8 mouse cellular contexts compared by ENCODE assay signal in the genomic region with DNA sequence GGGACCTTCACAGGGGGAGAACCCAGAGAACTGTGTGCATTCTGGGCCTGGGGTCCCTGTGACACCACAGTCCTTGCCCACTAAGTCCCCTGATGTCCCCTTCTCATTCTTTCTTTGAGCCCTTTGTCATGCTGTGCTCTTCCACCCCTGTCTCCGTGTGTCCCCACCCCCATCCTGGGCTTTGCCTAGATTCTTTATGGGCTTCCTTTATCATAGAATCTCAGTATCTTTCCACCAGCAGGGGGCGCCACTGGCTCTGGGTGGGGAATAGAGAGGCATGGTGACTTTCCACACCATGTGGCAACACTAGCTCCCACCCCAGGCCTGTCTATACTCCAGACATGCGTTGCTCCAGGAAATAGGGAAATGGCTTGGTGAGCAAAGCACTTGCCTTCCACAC. TPM values are rescaled to one million over a fixed set of nuclear protein-coding genes. Genes with fewer than 3 reads are reported as not detected.
DNase-seq lines count a peak whose midpoint lies in the region; ATAC-seq and TF ChIP-seq lines count a peak whose summit lies in the region.

No protein-coding gene starts in this region.

- H3K36me3 ChIP-seq in MEL (ENCODE audit: control insufficient read depth in 1 of 2, insufficient read depth in 2 of 2, low read length in 2 of 2), result no peaks in the 10 kb centered on the region
- H3K36me3 ChIP-seq in forebrain, postnatal 0 days (ENCODE audit: insufficient read depth), result no peaks in the 10 kb centered on the region
- no peaks in the 10 kb centered on the region for H3K36me3 ChIP-seq in lung, embryonic 14.5 days (ENCODE audit: insufficient read depth)

- peak; percentile 79 for TF ChIP-seq RAD21 in MEL (IDR thresholded peaks at IDR 0.05; ENCODE audit: low read depth, low read length)

- ATAC-seq in forebrain, postnatal 0 days, result peak; percentile 83
- peak; percentile 62 for ATAC-seq in lung, embryonic 14.5 days (ENCODE audit: insufficient read depth)
- ATAC-seq in neutrophil, adult 5-6 weeks (ENCODE audit: extremely low read depth, insufficient number of reproducible peaks, low FRiP score, poor library complexity, severe bottlenecking), result peak; percentile 48

- no peak overlapping the region for H3K4me2 ChIP-seq in forebrain, postnatal 0 days (ENCODE audit: low read depth)
- no peak overlapping the region for H3K4me2 ChIP-seq in lung, embryonic 14.5 days

- H3K9me3 ChIP-seq in MEL (replicated peaks; ENCODE audit: insufficient read depth, low read length), result no peaks in the 10 kb centered on the region
- no peaks in the 10 kb centered on the region for H3K9me3 ChIP-seq in forebrain, postnatal 0 days (ENCODE audit: low read length)
- H3K9me3 ChIP-seq in lung, embryonic 14.5 days (ENCODE audit: low read depth, low read length), result no peaks in the 10 kb centered on the region

- WGBS in forebrain, postnatal 0 days, result 4% methylated on average over 3 of the region's 3 CpGs
- 6% methylated on average over 3 of the region's 3 CpGs for WGBS in lung, embryonic 14.5 days

- peak overlapping the region; percentile 27; the same call in 1 of the 2 replicates for H3K27ac ChIP-seq in MEL (ENCODE audit: control insufficient read depth, low read depth, low read length)
- H3K27ac ChIP-seq in forebrain, postnatal 0 days (ENCODE audit: low read depth, low read length), result peak overlapping the region; percentile 68
- peak overlapping the region; percentile 82 for H3K27ac ChIP-seq in layer of hippocampus, adult 2 months
- peak overlapping the region; percentile 72 for H3K27ac ChIP-seq in lung, embryonic 14.5 days (ENCODE audit: low read depth)

- no peaks in the 10 kb centered on the region for H3K27me3 ChIP-seq in MEL (ENCODE audit: control insufficient read depth in 1 of 2, insufficient read depth in 2 of 2, low read length in 2 of 2)
- H3K27me3 ChIP-seq in forebrain, postnatal 0 days (ENCODE audit: insufficient read depth, low read length), result no peaks in the 10 kb centered on the region
- H3K27me3 ChIP-seq in lung, embryonic 14.5 days (ENCODE audit: insufficient read depth, low read length), result no peaks in the 10 kb centered on the region

- TF ChIP-seq CTCF in MEL (IDR thresholded peaks at IDR 0.05 in 2 of 3, conservative IDR thresholded peaks at IDR 0.05 in 1 of 3; ENCODE audit: control insufficient read depth in 1 of 3, insufficient read depth in 1 of 3, low read depth in 2 of 3, low read length in 3 of 3, poor library complexity in 1 of 3, severe bottlenecking in 1 of 3), result peak; percentile 65 to 94 (median 90)
- peak; percentile 82 for TF ChIP-seq CTCF in forebrain, postnatal 0 days (IDR thresholded peaks at IDR 0.05; ENCODE audit: low read depth)
- peak; percentile 80 for TF ChIP-seq CTCF in layer of hippocampus, adult 2 months (conservative IDR thresholded peaks at IDR 0.05)
- TF ChIP-seq CTCF in lung, embryonic 14.5 days (IDR thresholded peaks at IDR 0.05; ENCODE audit: low read depth), result peak; percentile 86

- peak; percentile 81 for DNase-seq in MEL (ENCODE audit: low read depth, low spot score)
- peak; percentile 93 to 94 for DNase-seq in cerebellum, adult 18-20 months
- peak; percentile 88 for DNase-seq in forebrain, postnatal 0 days
- DNase-seq in heart, postnatal 4 days, result peak; percentile 97
- DNase-seq in layer of hippocampus, adult 2 months (ENCODE audit: low spot score in 2 of 2), result peak; percentile 88 to 95
- peak; percentile 93 for DNase-seq in lung, embryonic 14.5 days
- peak; percentile 69 for DNase-seq in testis, postnatal 14 days (ENCODE audit: low spot score)

- H3K79me2 ChIP-seq in MEL (ENCODE audit: control insufficient read depth, insufficient read depth, low read length, poor library complexity), result no peaks in the 10 kb centered on the region

- H3K9ac ChIP-seq in MEL (ENCODE audit: control insufficient read depth, low read depth, low read length, poor library complexity, severe bottlenecking), result peak overlapping the region; percentile 46
- no peak overlapping the region for H3K9ac ChIP-seq in forebrain, postnatal 0 days
- H3K9ac ChIP-seq in lung, embryonic 14.5 days, result no peak overlapping the region

- H3K4me1 ChIP-seq in MEL (ENCODE audit: control insufficient read depth in 1 of 2, insufficient read depth in 2 of 2, low read length in 2 of 2), result no peaks in the 10 kb centered on the region
- H3K4me1 ChIP-seq in forebrain, postnatal 0 days (ENCODE audit: insufficient read depth), result 0 out of 2 replicates have a peak, but pooled peaks cover 4% of the 10 kb centered on the region
- peaks cover 22% of the 10 kb centered on the region for H3K4me1 ChIP-seq in lung, embryonic 14.5 days (ENCODE audit: insufficient read depth)

- H3K4me3 ChIP-seq in MEL (ENCODE audit: control insufficient read depth in 1 of 2, insufficient read depth in 1 of 2, low read depth in 2 of 2, low read length in 2 of 2), result peak overlapping the region; percentile 39 to 41; a peak in 3 of 4 replicates
- H3K4me3 ChIP-seq in forebrain, postnatal 0 days (ENCODE audit: low read depth, low read length), result no peak overlapping the region
- H3K4me3 ChIP-seq in layer of hippocampus, adult 2 months, result no peak overlapping the region
- no peak overlapping the region for H3K4me3 ChIP-seq in lung, embryonic 14.5 days (ENCODE audit: low read depth, low read length)

- no peak for TF ChIP-seq EP300 in MEL (IDR thresholded peaks at IDR 0.05; ENCODE audit: low read depth in 1 of 2, low read length in 2 of 2)

- no peak for TF ChIP-seq POLR2A in MEL (IDR thresholded peaks at IDR 0.05; ENCODE audit: control insufficient read depth in 1 of 2, insufficient read depth in 1 of 2, low read depth in 1 of 2, low read length in 2 of 2, poor library complexity in 1 of 2)

TF ChIP-seq in MEL, 35 proteins besides CTCF, POLR2A, EP300 and RAD21:
- no peak for TF ChIP-seq HCFC1 (IDR thresholded peaks at IDR 0.05; ENCODE audit: low read depth, low read length)
- TF ChIP-seq NELFE (IDR thresholded peaks at IDR 0.05; ENCODE audit: low read depth, low read length), result no peak
- TF ChIP-seq ZNF384 (IDR thresholded peaks at IDR 0.05; ENCODE audit: low read depth, low read length), result no peak
- TF ChIP-seq ZC3H11A (IDR thresholded peaks at IDR 0.05; ENCODE audit: low read depth, low read length), result peak; percentile 89
- TF ChIP-seq POLR2AphosphoS2 (IDR thresholded peaks at IDR 0.05; ENCODE audit: low read length), result no peak
- peak; percentile 76 for TF ChIP-seq MXI1 (IDR thresholded peaks at IDR 0.05; ENCODE audit: low read depth, low read length)
- TF ChIP-seq CHD1 (IDR thresholded peaks at IDR 0.05; ENCODE audit: low read depth, low read length), result no peak
- peak; percentile 74 for TF ChIP-seq GATA1 (IDR thresholded peaks at IDR 0.05; ENCODE audit: low read depth, low read length)
- no peak for TF ChIP-seq UBTF (IDR thresholded peaks at IDR 0.05; ENCODE audit: borderline replicate concordance, insufficient read depth, low read depth, low read length)
- no peak for TF ChIP-seq POLR2AphosphoS5 (IDR thresholded peaks at IDR 0.05; ENCODE audit: borderline replicate concordance, low read depth, low read length)
- no peak for TF ChIP-seq ETS1 (IDR thresholded peaks at IDR 0.05; ENCODE audit: low read depth, low read length)
- TF ChIP-seq MAX (IDR thresholded peaks at IDR 0.05; ENCODE audit: low read length), result peak; percentile 41; the same call in 1 of the 2 replicates
- no peak for TF ChIP-seq GABPA (IDR thresholded peaks at IDR 0.05; ENCODE audit: low read depth, low read length)
- peak; percentile 98 for TF ChIP-seq SMC3 (IDR thresholded peaks at IDR 0.05; ENCODE audit: low read depth, low read length)
- TF ChIP-seq ZKSCAN1 (IDR thresholded peaks at IDR 0.05; ENCODE audit: low read depth, low read length), result no peak
- peak; percentile 86 for TF ChIP-seq MYC (IDR thresholded peaks at IDR 0.05; ENCODE audit: low read depth, low read length)
- no peak for TF ChIP-seq TCF12 (IDR thresholded peaks at IDR 0.05; ENCODE audit: low read depth, low read length)
- TF ChIP-seq CHD2 (IDR thresholded peaks at IDR 0.05; ENCODE audit: low read length), result no peak

RNA-seq across cellular contexts. Expression of a gene that starts 46.1 kb away (rescaled TPM):
- total RNA-seq in MEL (2012; rRNA removed), result 30.3 and 31.0 TPM in 2 replicates
- polyA plus RNA-seq in MEL (2012; ENCODE audit: insufficient read depth in 1 of 2, insufficient read length in 2 of 2, low read depth in 1 of 2, low replicate concordance in 2 of 2, missing spikeins in 1 of 2), result 10 to 100 TPM in 1 of 2 experiments, not detected in 1; 39.3 TPM
- total RNA-seq in forebrain, postnatal 0 days (2014; rRNA removed), result 37.5 and 40.7 TPM in 2 replicates
- 50.1 and 53.8 TPM in 2 replicates for polyA plus RNA-seq in forebrain, postnatal 0 days (2015; fragmentation: Nextera tagmentation; extraction: Ambion mirVana)
- total RNA-seq in heart, postnatal 4 days (2021), result 10 to 100 TPM; 21.4 to 25.4 TPM
- 10 to 100 TPM; 22.9 to 25.3 TPM for total RNA-seq in layer of hippocampus, adult 2 months (2021)
- polyA plus RNA-seq in lung, embryonic 14.5 days (2014; fragmentation: Nextera tagmentation; extraction: Ambion mirVana), result 21.7 and 22.8 TPM in 2 replicates
- 0.86 and 1.5 TPM in 2 replicates for total RNA-seq in neutrophil, adult 5-6 weeks (2017)

RNA-seq across cellular contexts. Expression of a gene that starts 57.1 kb away (rescaled TPM):
- total RNA-seq in MEL (2012; rRNA removed), result 1.5 and 2.4 TPM in 2 replicates
- 1 to 10 TPM in 1 of 2 experiments, not detected in 1; 2.8 TPM for polyA plus RNA-seq in MEL (2012; ENCODE audit: insufficient read depth in 1 of 2, insufficient read length in 2 of 2, low read depth in 1 of 2, low replicate concordance in 2 of 2, missing spikeins in 1 of 2)
- 0.08 TPM in 1 of 2 replicates, not detected in the other for total RNA-seq in forebrain, postnatal 0 days (2014; rRNA removed)
- not detected in 2 replicates for polyA plus RNA-seq in forebrain, postnatal 0 days (2015; fragmentation: Nextera tagmentation; extraction: Ambion mirVana)
- total RNA-seq in heart, postnatal 4 days (2021), result not detected
- total RNA-seq in layer of hippocampus, adult 2 months (2021), result not detected
- not detected in 2 replicates for polyA plus RNA-seq in lung, embryonic 14.5 days (2014; fragmentation: Nextera tagmentation; extraction: Ambion mirVana)
- total RNA-seq in neutrophil, adult 5-6 weeks (2017), result not detected in 2 replicates

Comparison
In these comparisons a context has a peak if more than half of its experiments do, and no peak if none do; other contexts are left out.
1. H3K27ac ChIP-seq: peak in every context shown above with its lines; median percentile 82 in layer of hippocampus, adult 2 months; 72 in lung, embryonic 14.5 days; 68 in forebrain, postnatal 0 days; 27 in MEL.
2. H3K4me3 ChIP-seq: peak in MEL (2 of 2); none in forebrain, postnatal 0 days (single experiment), layer of hippocampus, adult 2 months (single experiment) and lung, embryonic 14.5 days (single experiment).
3. Peak in every context shown above with its lines, with median percentiles within 50 percentile points of each other: DNase-seq, CTCF ChIP-seq and ATAC-seq.